Mouse (Mus musculus) neural tube, embryonic 11.5 days (tissue): ENCODE measurements around the gene Cwc27. TPM values are rescaled to one million over a fixed set of nuclear protein-coding genes. Genes with fewer than 3 reads are reported as not detected.

Experiments used
- ATAC-seq: fragments of 200-750 bp; cut with Nextera tagmentation; 2 replicates; pipeline ENCODE4 v1.8.0; 2017; ENCODE audit warnings: moderate number of reproducible peaks, mild to moderate bottlenecking, moderate TSS enrichment, moderate library complexity; ENCODE audit not compliant: insufficient read depth, low FRiP score, low TSS enrichment
- DNase-seq: peaks from one replicate; pipeline ENCODE4 v3.0.0-alpha.2; 2015; ENCODE audit warnings: low spot score
- H3K27ac ChIP-seq: fragments of 300-500 bp; sonication (generic); 2 replicates; pipeline ENCODE4 v1.5.1; 2014; ENCODE audit warnings: low read depth, mild to moderate bottlenecking, low read length
- H3K27me3 ChIP-seq: fragments of 300-500 bp; sonication (generic); 2 replicates; pipeline ENCODE4 v1.6.1; 2014; ENCODE audit warnings: mild to moderate bottlenecking, low read length, mixed read lengths; ENCODE audit not compliant: control insufficient read depth, insufficient read depth
- H3K36me3 ChIP-seq: fragments of 300-500 bp; sonication (generic); 2 replicates; pipeline ENCODE4 v1.6.1; 2014; ENCODE audit warnings: mild to moderate bottlenecking, low read length, moderate library complexity, mixed read lengths; ENCODE audit not compliant: control insufficient read depth, insufficient read depth
- H3K4me1 ChIP-seq: fragments of 300-500 bp; sonication (generic); 2 replicates; pipeline ENCODE4 v1.6.1; 2014; ENCODE audit warnings: low read length, mixed read lengths; ENCODE audit not compliant: control insufficient read depth, insufficient read depth
- H3K4me2 ChIP-seq: fragments of 300-500 bp; sonication (generic); 2 replicates; pipeline ENCODE4 v1.6.1; 2014; ENCODE audit warnings: low read depth, mild to moderate bottlenecking, moderate library complexity
- H3K4me3 ChIP-seq: fragments of 300-500 bp; sonication (generic); 2 replicates; pipeline ENCODE4 v1.5.1; 2014; ENCODE audit warnings: low read depth, low read length
- H3K9ac ChIP-seq: fragments of 300-500 bp; sonication (generic); 2 replicates; pipeline ENCODE4 v1.6.1; 2014; ENCODE audit warnings: mild to moderate bottlenecking, low read length
- H3K9me3 ChIP-seq: fragments of 300-500 bp; sonication (generic); 2 replicates; pipeline ENCODE4 v1.6.1; 2016; ENCODE audit warnings: low read length; ENCODE audit not compliant: control insufficient read depth
- WGBS: fragments of 180-500 bp; shearing (Covaris S2); extraction: QIAGEN DNeasy Blood & Tissue Kit; methylation state at CpG from one replicate; pipeline ENCODE4 v1.1.7; 2014; 5-methylcytosine and 5-hydroxymethylcytosine counted together
- polyA plus RNA-seq: library from polyadenylated mRNA; unstranded; fragments of >200 nt; fragmentation: Nextera tagmentation; extraction: Ambion mirVana; gene quantifications from 2 replicates; pipeline ENCODE4 v1.2.1, GENCODE M21; 2014

The Cwc27 gene
- polyA plus RNA-seq, 1 experiment from 2014 or later: 34.3 TPM

- Histone ChIP-seq H3K27ac (no peak overlapping the region), H3K9ac (no peak overlapping the region), H3K4me3 (no peak overlapping the region), H3K36me3 (no peaks in the 10 kb centered on the region), H3K9me3 (no peaks in the 10 kb centered on the region), H3K4me2 (no peak overlapping the region), H3K27me3 (no peaks in the 10 kb centered on the region), H3K4me1 (no peaks in the 10 kb centered on the region)
- ATAC-seq (no peak), DNase-seq (no peak)
- 93% methylated on average over 1 of the region's 1 CpGs for WGBS
Observed at GRCm38 (mm10) chr13:104644185-104644584, 172.8 kb downstream of the Cwc27 start.

- ATAC-seq: no peak
- 78% methylated on average over 5 of the region's 5 CpGs for WGBS
- H3K4me3 ChIP-seq: no peak overlapping the region
Observed at GRCm38 (mm10) chr13:104640694-104641454, 176.1 kb downstream of the Cwc27 start.

DNA sequence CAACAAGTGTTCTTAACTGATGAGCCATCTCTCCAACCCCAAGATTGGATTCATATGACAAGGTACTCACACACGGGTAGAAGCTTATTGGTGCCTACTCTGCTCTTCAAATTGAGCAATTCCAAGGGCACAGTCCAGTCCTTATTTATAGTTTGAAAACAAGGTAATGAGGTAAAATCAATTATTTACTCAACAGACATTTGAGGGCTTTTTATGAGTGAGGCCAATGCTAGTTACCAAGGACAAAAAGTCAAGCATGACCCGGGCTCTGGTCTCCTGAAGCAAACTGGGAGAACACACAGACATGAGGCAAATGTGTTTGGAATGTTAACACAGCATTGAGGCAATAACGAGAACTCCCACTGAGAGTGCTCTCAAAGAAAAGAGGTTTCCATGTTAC lies 178.0 kb downstream of the Cwc27 start:
- Histone ChIP-seq H3K9ac (no peak overlapping the region), H3K27ac (no peak overlapping the region), H3K4me2 (no peak overlapping the region), H3K4me1 (no peaks in the 10 kb centered on the region), H3K36me3 (no peaks in the 10 kb centered on the region), H3K27me3 (no peaks in the 10 kb centered on the region), H3K4me3 (no peak overlapping the region), H3K9me3 (no peaks in the 10 kb centered on the region)
- ATAC-seq (no peak), DNase-seq (no peak)
- WGBS: 86% methylated on average over 3 of the region's 3 CpGs

More at GRCm38 (mm10) chr13:104640694-104641454, 176.1 kb downstream of the Cwc27 start:
- H3K9me3 ChIP-seq: no peaks in the 10 kb centered on the region
- H3K27ac ChIP-seq: no peak overlapping the region
- H3K27me3 ChIP-seq: no peaks in the 10 kb centered on the region
- no peaks in the 10 kb centered on the region for H3K4me1 ChIP-seq
- DNase-seq: no peak
- no peaks in the 10 kb centered on the region for H3K36me3 ChIP-seq
- H3K4me2 ChIP-seq: no peak overlapping the region
- no peak overlapping the region for H3K9ac ChIP-seq

DNA sequence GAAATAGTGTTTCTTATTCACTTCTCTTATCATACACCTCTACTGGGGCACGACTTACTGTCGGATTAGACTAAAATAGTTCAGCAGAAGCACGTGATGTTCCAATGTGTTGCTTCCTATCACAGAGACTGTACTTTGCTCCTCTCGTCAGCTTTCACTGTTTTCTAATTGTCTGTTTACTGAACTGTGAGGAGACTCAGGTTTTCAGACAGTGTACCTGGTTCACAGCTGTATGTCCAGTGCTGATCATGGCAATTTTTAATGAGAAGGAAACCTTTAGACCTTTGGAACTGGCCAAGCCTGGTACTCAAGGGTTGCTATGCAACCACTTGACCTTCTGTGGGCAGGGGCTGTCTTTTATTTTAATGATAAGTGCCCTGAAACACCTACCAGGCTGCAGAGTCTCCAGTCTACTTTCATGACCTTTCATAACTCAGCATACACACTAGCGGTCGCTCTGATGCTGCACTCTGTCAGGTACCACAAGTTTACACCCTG lies 180.9 kb downstream of the Cwc27 start:
- no peaks in the 10 kb centered on the region for H3K4me1 ChIP-seq
- no peaks in the 10 kb centered on the region for H3K27me3 ChIP-seq
- no peak overlapping the region for H3K9ac ChIP-seq
- H3K36me3 ChIP-seq: no peaks in the 10 kb centered on the region
- no peak overlapping the region for H3K4me2 ChIP-seq
- DNase-seq: no peak
- H3K4me3 ChIP-seq: no peak overlapping the region
- no peaks in the 10 kb centered on the region for H3K9me3 ChIP-seq
- WGBS: 90% methylated on average over 6 of the region's 6 CpGs
- H3K27ac ChIP-seq: no peak overlapping the region
- no peak for ATAC-seq

- no peaks in the 10 kb centered on the region for H3K9me3 ChIP-seq
- H3K4me2 ChIP-seq: no peak overlapping the region
- DNase-seq: no peak
- no peaks in the 10 kb centered on the region; the same call in 1 of the 2 replicates for H3K36me3 ChIP-seq
- no peaks in the 10 kb centered on the region for H3K4me1 ChIP-seq
- H3K4me3 ChIP-seq: no peak overlapping the region
- H3K27me3 ChIP-seq: no peaks in the 10 kb centered on the region
- H3K9ac ChIP-seq: no peak overlapping the region
- H3K27ac ChIP-seq: no peak overlapping the region
- 46% methylated on average over 2 of the region's 2 CpGs for WGBS
- no peak for ATAC-seq
Observed at GRCm38 (mm10) chr13:104634708-104635107, 182.2 kb downstream of the Cwc27 start.

DNA sequence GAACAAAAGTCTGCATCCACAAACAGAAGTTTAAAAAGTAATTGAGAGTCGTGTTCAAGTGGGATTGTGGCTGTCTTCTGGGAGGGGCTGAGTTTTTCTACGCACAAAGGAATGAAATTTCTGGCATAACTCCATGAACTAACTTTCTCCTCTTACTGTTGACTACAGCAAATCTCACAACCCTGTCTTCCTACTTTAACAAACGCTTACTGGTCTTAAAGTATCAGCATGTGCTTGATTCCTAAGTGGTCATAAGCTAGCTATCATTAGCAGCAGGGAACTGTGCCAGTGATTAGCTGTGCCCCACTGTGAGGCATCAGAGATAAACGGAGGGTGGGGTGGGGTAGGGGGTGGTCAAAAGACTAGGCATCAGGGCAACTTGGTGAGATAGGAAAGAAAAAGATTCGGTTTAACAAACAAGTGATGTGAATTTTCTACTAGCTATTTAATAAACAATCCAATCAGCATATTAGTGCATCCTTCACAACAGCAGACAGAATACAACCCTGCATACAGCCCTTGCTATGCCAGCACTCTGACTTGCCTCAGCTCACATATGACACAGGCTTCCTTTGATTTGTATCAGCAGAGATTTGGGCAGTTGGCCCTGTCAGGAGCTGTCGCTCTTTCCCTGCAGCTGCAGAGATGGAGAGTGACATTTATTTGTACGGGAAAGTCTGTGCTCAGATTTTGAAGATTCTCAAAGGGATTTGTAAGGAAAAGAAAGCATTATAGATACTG lies 184.3 kb downstream of the Cwc27 start:
- WGBS: 68% methylated on average over 7 of the region's 7 CpGs
- ATAC-seq: no peak
- Histone ChIP-seq H3K27me3 (no peaks in the 10 kb centered on the region), H3K9ac (no peak overlapping the region), H3K4me2 (no peak overlapping the region), H3K36me3 (no peaks in the 10 kb centered on the region; the same call in 1 of the 2 replicates), H3K4me3 (no peak overlapping the region), H3K27ac (no peak overlapping the region), H3K9me3 (no peaks in the 10 kb centered on the region), H3K4me1 (no peaks in the 10 kb centered on the region)
- no peak for DNase-seq

DNA sequence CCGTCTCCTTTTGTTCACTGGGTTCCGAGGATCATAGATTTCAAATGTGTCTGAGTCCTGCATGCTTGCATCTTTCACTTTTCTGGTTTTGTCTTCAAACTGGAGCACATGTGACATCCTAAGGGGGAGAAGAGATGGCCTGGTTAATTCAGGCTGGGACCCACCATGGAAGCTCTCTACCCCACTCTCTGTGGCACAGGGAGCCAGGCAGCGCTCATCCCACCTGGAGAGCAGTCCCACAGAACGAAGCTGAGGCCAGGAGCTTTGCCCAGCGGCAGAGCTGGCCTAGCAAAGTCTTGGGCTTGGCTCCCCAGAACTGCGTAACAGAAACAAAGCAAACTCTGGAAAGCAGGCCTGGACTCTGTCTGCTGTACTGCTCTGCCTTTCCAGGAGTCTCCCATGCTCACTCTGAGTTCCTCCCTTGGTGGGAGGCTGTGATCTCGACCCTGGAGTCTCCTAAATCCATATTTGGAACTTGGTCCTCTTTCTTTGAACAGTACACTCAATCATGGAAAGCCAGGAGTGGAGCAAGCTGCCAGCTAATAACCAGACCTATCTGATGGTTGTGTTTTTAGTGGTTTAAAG lies 185.2 kb downstream of the Cwc27 start:
- Histone ChIP-seq H3K36me3 (no peaks in the 10 kb centered on the region; the same call in 1 of the 2 replicates), H3K4me3 (no peak overlapping the region), H3K9ac (no peak overlapping the region), H3K27ac (no peak overlapping the region), H3K4me1 (no peaks in the 10 kb centered on the region), H3K27me3 (no peaks in the 10 kb centered on the region), H3K4me2 (no peak overlapping the region), H3K9me3 (no peaks in the 10 kb centered on the region)
- no peak for ATAC-seq
- WGBS: 87% methylated on average over 7 of the region's 7 CpGs
- DNase-seq: no peak

DNA sequence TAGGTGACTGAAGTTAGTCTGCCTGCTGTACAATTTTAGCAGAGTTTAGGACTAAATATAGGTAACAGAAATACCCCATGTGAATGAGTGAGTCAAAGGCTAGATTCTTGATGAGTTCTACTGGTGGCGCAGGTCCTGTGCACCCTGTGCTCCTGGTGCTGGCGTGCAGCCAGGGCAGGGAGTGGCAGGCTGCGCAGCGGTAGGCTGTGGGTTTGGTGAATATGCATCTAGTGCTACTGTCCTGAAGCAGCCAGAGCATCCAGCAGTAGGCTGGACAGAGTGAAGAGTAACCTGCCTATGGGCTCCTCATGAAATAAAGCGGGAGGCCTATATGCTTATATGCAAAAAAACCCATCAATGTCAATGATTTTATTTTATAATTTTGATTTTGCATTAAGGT lies 186.1 kb downstream of the Cwc27 start:
- H3K4me1 ChIP-seq: no peaks in the 10 kb centered on the region
- H3K9me3 ChIP-seq: no peaks in the 10 kb centered on the region
- 94% methylated on average over 5 of the region's 5 CpGs for WGBS
- no peak for ATAC-seq
- H3K4me2 ChIP-seq: no peak overlapping the region
- no peak overlapping the region for H3K27ac ChIP-seq
- no peaks in the 10 kb centered on the region for H3K27me3 ChIP-seq
- no peak overlapping the region for H3K4me3 ChIP-seq
- DNase-seq: no peak
- H3K9ac ChIP-seq: no peak overlapping the region
- H3K36me3 ChIP-seq: no peaks in the 10 kb centered on the region; the same call in 1 of the 2 replicates
